Mouse (Mus musculus) layer of hippocampus, adult 18-20 months (tissue): Measurements from ENCODE around the gene Actr2. TPM values are rescaled to one million over a fixed set of nuclear protein-coding genes. Genes with fewer than 3 reads are reported as not detected.
"Not testable (repeated sequence)": the region's sequence is repeated elsewhere in the genome, so short reads cannot be mapped to it uniquely, and the experiment has no call there.

Experiments
- DNase-seq, 2 experiments: peaks; one replicate each; pipeline ENCODE4 v3.0.0; 2022; ENCODE audit warnings: low spot score in 2 of 2
- long read RNA-seq: library from polyadenylated mRNA; stranded (forward); transcript quantifications from one replicate; pipeline ENCODE4 v2.0.0, GENCODE M21; 2021
- total RNA-seq, 2 experiments: library from RNA; stranded (reverse); gene quantifications; 2 replicates each; pipeline ENCODE4 v1.2.3; 2021

Gene Actr2
- total RNA-seq: 100 to 1,000 TPM; 335 to 358 TPM
- long read RNA-seq, transcript Actr2-201 (9 exons, 3,631 nt): major isoform, 79 of 108 reads
- long read RNA-seq, partial matches to known transcripts: 2 of 108 reads
- long read RNA-seq, other reads (novel, unspliced or antisense): 26 of 108 reads

GRCm38 (mm10) chr11:20112741-20113480 lies at the start of gene Actr2:
TSS of gene Actr2 (minus strand) at chr11:20112913.
- peak; percentile 93 to 97 for DNase-seq

GRCm38 (mm10) chr11:20158879-20159278 lies 46.2 kb upstream of the Actr2 start:
- DNase-seq: no peak

GRCm38 (mm10) chr11:20153542-20153941 lies 40.8 kb upstream of the Actr2 start:
- not testable (repeated sequence) for DNase-seq

- no peak for DNase-seq
These were observed 39.6 kb upstream of the Actr2 start for GRCm38 (mm10) chr11:20152107-20152901.

GRCm38 (mm10) chr11:20151290-20151689 lies 38.6 kb upstream of the Actr2 start:
- no peak for DNase-seq

- no peak for DNase-seq
These were observed 37.2 kb upstream of the Actr2 start for GRCm38 (mm10) chr11:20149936-20150335.

GRCm38 (mm10) chr11:20145383-20145782 lies 32.7 kb upstream of the Actr2 start:
- DNase-seq: no peak

GRCm38 (mm10) chr11:20144536-20145263 lies 32.0 kb upstream of the Actr2 start:
- DNase-seq: no peak

- not testable (repeated sequence) for DNase-seq
These were observed 31.0 kb upstream of the Actr2 start for GRCm38 (mm10) chr11:20143687-20144086.

- DNase-seq: no peak
These were observed 29.8 kb upstream of the Actr2 start for GRCm38 (mm10) chr11:20142516-20142915.

GRCm38 (mm10) chr11:20140286-20140685 lies 27.6 kb upstream of the Actr2 start:
- no peak for DNase-seq

GRCm38 (mm10) chr11:20139711-20140110 lies 27.0 kb upstream of the Actr2 start:
- DNase-seq: no peak

GRCm38 (mm10) chr11:20138498-20139208 lies 25.9 kb upstream of the Actr2 start:
- DNase-seq: no peak

GRCm38 (mm10) chr11:20137872-20138271 lies 25.2 kb upstream of the Actr2 start:
- no peak for DNase-seq

GRCm38 (mm10) chr11:20136314-20136713 lies 23.6 kb upstream of the Actr2 start:
- no peak for DNase-seq

GRCm38 (mm10) chr11:20134869-20135268 lies 22.2 kb upstream of the Actr2 start:
- not testable (repeated sequence) for DNase-seq

GRCm38 (mm10) chr11:20133721-20134120 lies 21.0 kb upstream of the Actr2 start:
- DNase-seq: no peak

- DNase-seq: peak; percentile 56 to 82
These were observed 20.3 kb upstream of the Actr2 start for GRCm38 (mm10) chr11:20132955-20133562.

GRCm38 (mm10) chr11:20126673-20127516 lies 14.2 kb upstream of the Actr2 start:
- DNase-seq: no peak
